Mouse (Mus musculus) liver (tissue): ENCODE measurements at regions not wholly inside any gene's neighbourhood (a gene's known extent, or its start where the extent isn't known, plus 50 kb on each side); places are given as distances from the start of the nearest gene placed in this dataset.

ENCODE experiments used
- DNase-seq: peaks from one replicate; pipeline ENCODE4 v3.0.0-alpha.2; 2020; ENCODE audit warnings: mixed read lengths

DNA sequence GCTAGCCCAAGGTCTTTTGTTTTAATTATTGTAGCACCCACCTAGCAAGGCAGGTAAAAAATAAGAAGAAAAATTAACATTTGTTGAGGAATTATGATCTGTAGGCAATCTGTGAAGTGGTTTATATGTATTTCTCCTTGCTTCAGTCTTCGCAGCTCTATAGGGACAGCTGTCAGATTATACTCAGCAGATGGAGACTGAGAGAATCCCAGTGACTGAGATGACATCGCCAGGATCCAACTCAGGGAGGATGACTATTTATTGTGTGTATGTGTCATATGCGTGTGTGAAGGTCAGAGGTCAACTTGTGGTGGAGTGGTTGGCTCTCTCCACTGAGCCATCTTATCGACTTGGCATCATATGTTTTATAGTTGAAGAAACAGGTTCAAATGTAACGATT lies 362.0 kb upstream of the Chd6 start:
- DNase-seq: no peak

DNA sequence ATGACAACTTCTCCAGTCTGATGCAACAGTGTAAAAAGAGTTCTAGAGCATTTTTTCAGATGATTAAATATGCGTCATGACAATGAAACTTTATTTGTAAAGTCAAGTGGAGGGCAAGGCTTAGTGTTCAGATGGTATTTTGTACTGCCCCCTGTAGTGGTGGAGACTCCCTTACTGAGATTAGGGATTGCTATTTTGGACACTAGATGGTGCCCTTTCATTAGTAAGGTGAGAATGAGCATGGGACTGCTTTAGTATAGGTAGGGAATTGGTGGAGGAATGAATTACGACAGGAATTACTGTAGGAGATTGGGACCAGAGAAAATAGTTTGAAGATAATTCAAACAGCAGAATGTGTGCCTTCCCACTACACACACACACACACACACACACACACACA lies 361.1 kb upstream of the Chd6 start:
- DNase-seq: no peak

DNA sequence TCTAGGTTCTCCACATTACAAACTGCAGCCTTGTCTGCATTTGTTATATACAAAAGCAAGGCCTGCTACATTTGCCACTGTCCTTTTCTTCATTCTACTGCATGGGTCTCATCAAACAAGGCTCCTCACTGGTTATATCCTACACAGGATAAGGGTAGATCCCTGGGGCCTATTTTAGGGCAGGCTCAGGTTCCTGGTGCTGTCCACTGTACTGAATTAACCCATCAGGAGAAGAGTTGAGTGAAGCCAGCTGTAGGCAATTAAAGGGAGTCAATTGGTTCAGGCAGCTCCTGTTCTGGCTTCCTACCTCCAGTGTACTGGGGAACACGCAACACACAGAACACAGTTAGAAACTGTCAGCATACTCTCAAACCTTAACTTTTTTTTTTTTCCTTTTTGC lies 358.2 kb upstream of the Chd6 start:
- DNase-seq: no peak

DNA sequence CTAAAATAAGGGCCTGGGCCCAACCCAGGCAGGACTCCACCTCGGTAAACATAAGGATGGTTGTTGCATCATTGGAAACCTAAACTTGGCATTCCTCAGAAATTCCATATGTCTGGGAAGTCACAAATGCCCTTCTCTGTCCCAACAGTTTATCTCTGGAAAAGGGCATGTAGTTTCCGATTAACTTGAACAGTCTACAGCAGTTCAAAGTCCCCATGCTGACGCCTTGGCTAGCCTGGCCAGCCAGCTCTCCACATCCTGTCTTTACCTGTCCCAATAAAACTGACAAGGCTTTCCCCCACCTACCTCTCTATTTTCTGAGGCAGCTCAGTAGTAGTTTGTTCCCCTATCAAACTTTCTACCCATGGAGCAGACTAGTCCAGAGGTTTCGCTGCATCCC lies 351.7 kb upstream of the Chd6 start:
- no peak for DNase-seq

DNA sequence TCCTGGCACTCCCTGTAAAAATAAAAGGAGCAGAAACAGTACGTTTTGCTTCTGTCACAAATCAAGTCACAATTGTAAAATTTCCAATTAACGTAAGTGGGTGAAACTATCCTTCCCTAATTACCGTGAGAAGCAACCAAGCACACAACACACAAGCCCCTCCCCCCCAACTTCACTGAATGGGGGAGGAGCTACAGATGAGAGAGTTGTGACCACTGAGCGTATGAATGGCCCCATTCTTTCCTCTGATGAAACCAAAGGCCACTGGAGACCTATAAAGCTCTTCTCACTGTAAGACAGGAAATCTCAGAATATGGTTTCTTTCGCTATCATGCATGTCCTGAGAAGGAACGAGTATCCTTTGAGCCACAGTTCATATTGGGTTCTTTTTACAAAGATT lies 345.6 kb upstream of the Chd6 start:
- no peak for DNase-seq

DNA sequence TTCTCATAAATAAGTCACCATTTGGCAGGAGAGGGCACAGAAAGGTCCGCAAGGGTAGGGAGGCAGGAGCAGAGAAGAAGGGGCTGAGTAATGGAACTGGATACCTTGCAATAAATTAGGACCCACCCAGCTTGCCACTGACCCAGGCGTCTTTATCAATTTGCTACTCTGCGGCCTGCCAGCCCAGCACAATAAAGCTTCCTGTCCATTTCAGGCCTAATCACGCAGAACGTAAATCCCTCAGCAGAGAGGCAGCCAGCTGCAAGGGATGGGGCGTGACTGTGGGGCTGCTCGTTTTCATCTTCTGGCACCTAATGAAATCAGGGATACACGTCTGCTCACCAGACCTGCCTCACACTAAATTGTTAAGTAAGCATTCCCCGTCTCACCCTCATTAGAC lies 324.9 kb upstream of the Chd6 start:
- DNase-seq: no peak

DNA sequence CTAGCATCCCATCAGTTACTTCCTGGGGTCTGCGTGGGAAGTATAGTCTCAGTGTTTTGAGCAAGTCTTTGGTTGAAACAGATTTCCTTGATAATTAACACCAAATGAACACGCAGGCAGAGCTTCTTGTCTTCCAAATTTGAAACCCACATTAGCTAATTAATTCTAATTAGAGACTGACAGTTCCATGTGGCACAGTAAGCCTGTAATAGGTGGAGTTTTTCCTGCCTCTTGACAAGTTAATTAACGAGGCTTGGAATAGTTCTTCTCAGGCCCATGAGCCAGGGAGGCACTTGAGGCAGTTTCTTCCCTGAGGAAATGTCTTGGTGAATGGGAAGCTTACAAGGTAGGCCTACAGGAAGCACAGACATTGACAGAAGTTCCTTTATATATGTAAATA lies 320.4 kb upstream of the Chd6 start:
- DNase-seq: no peak

DNA sequence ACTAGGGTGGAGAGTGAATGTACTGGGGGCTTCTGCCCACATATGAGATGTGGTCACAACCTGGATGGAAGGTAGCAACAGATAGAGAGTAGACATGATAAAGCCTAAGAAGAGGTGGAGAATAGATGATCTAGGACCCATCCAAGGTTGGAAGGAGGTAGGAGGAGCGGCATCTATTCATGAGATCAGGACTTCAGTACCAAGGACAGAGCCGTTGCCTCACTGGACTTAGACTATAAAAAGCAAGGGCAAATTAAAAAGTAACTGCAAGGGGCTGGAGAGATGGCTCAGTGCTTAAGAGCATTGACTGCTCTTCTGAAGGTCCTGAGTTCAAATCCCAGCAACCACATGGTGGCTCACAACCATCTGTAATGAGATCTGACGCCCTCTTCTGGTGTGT lies 316.7 kb upstream of the Chd6 start:
- DNase-seq: peak; percentile 7

DNA sequence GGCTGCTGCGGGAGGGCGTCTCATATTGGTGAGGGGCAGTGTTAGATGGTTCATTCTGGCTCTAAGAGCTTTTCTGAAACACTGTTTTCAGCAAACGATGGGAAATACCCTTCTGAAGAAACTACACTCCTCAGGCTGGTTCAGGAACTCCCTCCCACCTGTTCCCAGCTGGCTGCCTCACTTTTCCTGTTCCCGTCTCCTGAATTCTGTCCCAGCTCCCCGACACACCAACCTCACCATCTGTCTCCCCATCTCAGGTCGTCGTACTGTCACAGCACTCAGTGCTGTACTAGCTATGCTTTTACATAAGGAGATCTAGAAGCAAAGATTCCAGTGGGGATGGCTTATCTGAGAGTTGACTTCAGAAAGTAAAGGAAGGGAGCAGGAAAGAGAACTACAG lies 309.2 kb upstream of the Chd6 start:
- DNase-seq: no peak

DNA sequence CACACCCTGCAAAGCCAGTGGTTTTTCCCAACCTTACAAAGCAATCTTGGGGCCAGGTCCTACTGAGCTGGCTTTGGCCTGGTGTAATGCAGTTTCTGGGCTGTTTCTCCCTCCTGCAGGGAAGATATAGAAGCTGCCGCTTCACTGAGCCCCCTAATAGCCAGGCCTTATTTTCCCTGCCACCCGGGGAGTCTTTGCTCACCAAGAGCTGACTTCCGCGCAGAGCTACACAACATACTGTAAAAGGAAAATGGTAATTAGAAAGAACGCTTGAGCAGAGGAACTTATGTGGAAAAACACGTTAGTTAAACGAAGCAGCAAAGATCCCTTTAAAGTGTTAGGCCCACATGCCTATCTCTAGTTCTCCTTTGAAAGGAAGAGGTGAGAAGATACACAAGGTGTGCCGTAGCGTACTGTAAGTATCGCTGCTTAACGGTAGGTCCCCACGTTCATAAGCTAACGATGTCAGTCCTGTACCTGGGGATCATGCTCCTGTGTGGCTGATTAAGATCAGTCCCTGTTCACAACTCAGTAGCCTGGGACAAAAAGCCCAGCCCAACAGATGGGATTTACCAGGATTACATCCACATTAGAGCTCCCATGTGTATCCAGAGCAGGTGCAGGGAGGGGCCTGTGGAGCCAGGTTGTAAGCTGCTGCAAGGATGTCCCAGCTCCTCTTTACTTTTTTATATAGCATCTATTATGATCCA lies 307.5 kb upstream of the Chd6 start:
- no peak for DNase-seq

DNA sequence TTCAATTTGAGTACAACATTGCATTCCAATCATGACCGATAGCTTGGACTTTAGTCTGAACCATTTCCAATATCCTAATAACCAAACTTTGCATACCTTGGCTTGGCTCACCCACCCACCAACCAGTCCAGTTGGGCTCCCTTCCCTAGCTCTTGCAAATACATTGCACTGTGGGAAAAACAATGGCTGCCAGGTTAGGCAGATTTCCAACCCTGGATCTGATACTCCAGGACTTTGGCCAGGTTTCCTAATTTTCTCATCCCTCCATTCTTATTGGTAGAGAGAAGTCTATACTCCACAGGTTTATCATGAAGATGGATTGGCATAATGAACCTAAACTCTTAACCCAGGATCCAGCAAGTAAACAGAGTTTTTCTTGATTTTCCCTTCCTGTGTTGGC lies 299.4 kb upstream of the Chd6 start:
- no peak for DNase-seq

DNA sequence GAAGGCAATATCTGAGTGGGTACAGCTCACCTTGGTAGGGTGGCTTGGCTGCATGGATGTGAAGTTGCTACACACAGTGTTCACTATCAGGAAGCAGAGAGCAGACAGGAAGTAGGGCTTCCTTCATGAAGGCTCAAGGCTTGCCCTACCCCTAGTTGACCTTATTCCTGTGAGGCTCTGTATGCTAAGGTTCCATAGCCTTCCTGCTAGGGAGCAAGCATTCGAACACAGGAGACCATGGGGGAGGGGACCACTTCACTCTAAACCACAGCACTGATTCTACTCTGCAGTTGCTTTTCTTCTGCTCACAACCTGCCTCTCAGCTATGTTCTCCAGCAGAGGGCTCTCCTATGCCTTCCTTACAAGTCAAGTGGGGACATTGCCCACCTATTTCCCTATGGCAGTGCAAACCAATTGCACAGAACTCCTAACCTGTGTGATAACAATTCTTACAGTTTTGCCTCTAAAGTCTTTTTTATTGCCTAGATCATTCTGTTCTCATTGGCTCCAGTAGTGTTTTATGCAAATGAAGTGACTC lies 297.0 kb upstream of the Chd6 start:
- no peak for DNase-seq

DNA sequence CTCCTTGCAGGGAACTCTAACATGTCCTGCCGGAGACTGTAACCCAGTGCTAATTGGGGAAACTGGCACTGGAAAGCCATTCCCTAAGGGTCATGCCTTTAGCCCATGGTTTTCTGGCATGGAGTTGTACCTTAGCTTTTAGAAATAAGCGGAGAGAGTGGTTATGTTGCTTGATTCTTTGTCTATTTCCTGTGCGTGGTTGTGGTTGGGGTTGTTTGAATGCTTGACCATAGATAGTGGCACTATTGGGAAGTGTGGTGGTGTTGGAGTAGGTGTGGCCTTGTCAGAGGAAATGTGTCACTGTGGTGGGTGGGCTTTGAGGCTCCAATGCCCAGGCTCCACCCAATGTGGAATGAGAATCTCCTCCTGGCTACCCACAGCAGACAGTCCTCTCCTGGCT lies 289.2 kb upstream of the Chd6 start:
- DNase-seq: no peak

DNA sequence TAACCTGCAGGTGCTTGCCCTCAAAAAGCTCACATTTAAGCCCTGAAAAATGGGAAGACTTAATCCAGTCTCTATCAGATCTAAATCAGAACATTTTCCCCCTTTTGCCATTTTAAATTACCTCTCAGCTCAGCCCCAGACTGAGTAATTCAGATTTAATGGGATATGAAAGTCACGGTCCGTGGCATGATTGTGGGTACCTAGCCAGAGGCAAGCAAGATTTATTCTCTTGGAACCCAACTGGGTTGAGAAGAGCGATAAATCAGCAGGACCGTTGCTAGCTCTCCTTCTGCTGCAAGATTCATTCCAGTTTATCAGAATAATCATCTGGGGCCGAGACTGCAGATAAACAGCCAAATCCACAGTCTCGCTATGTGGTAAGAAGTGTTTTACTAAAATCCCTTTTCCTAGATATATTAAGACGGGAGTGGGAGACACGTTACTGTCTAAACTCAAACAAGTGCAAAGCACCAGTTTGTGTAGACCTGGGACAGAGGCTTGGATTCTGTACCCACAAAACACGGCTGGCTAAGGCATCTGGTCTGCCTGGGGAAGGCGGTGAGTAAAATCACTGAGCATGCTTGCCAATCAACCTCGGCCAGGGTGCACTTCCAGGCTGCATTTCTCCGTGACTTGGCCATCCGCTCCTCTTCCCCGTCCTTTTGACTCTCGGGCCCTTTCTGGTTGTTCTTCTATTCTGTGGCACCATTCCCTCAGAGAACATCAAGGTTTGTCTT lies 282.2 kb upstream of the Chd6 start:
- DNase-seq: no peak

DNA sequence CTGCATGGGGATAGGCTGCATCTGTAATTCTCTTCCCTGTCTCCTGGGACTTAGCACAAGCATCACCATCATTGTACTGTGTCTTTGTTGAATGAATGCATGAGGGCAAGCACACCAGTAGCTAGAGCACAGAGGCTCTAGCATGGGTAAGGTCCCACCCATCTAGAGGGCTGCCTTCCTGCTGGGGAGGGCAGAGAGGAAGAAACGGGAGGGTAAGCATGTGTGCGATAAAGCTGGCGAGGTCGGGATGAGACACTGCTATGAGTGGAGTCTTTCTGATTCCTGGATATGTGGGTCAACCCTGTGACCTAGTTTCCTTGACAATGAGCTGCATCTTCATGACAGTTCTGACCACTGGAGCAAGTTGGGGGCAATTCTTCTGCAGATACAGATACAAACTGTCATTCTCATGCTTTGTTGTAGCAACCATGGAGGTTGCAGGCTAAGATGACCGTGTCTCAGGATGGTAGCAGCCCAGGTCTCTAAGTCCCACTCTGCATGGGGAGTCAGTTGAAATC lies 280.5 kb upstream of the Chd6 start:
- DNase-seq: no peak

DNA sequence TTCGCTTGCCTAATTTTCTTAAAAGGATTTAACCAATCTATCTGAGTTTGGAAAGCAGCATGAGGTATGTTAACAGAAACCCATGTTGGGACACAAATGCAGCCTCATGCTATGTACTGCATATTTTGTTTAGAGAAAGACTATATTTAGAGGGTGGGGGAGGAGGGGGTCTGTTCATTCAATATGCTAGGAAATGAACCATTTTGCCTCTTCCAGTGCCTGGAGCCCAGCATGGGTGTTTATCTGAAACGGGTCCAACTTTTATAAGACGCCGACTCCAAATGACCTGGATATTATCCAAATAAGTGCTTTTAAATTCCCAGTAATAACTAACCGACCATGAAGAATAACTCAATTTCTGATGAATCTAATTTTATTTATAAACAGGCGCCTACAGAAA lies 278.2 kb upstream of the Chd6 start:
- no peak for DNase-seq

DNA sequence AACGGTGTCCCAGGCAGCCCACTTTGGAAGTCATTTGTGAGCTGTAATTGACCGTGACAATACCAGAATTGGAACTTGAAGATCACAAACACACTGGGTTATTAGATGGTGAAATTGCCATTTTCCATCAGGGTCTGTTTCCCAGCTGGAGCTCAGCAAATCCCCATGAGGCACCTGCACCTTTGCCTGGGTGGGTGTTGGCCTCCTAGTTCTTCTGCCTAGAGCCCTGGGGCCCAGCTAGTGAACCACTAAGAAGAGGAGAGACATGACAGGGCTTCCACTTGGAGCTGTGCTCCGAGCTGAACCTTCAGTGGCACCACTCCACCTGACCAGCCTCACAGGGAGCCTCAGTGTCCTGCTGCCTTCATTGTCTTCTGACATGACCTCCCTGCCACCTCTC lies 273.5 kb upstream of the Chd6 start:
- no peak for DNase-seq

DNA sequence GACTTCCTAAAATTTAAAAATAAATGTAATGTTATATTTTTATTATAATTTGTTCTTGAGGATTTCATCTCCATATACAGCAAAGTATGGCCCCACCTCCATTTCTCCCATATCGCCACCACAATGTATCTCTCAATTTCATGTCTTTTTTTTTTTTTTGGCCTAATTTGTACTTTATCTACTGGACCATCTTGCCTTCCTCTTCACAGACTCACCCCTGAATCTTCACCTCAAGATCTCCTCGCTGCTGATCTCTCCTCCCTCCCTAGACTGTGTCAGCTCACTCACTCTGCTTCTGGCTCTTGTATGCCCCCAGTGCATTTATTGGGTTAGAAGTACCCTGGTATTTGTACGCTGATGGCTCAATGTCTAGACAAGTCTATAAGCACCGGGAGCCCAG lies 269.4 kb upstream of the Chd6 start:
- no peak for DNase-seq

DNA sequence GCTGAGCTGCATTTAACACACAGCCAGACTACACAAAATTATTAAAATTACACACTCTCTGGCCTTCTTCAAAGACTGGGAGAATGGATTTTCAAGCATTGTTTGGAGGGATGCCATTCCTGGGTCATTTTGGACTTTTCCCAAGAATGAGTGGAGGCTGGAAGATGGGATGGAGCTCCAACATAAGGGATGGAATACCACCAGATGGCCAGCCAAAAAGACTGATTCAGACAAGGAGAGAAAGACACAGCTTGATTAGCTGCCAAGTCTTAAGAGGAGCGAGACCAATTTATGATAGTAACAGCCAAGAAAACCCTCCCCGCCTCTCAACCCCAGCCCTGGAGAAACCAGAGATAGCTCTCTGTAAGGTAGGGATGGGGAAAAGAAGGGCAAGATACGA lies 253.4 kb upstream of the Chd6 start:
- DNase-seq: no peak

DNA sequence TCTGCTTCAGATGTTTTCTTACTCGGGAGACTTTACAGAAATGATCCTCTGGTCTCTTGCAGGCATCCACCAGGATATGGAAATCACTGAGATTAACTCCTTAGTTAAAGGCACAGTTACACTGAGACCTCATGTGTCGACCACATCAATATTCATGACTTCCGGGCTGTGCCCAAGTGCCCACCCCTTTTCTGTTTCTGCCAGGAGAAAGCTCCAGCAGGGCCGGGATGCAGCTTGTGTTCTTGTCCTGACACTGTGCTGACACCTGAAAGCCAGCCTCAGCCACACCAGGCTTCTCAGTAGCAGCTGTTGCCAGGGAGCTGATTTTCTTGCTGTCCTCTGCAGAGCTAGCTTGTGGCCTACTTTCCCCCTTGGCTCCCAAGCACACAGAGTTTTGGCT lies 240.2 kb upstream of the Chd6 start:
- no peak for DNase-seq

DNA sequence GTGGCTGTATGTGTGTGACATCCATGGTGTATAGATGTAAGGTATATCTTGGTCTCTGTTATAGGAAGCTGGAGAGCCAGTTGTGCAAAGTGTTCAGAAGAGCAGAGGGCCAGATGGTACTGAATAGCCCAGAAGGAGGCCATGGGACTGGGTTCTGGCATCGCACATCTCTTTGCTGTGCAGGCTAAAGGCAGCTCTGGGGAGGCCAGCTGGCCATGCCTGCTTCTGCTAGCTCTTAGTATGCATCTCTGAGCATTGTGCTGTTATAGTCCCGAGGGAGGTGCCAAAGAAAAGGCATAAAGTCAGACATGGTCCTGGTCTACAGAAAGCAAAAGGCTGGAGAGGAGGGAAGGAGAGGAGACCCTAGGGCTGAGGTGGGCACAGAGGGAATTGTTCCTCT lies 235.1 kb upstream of the Chd6 start:
- DNase-seq: no peak

DNA sequence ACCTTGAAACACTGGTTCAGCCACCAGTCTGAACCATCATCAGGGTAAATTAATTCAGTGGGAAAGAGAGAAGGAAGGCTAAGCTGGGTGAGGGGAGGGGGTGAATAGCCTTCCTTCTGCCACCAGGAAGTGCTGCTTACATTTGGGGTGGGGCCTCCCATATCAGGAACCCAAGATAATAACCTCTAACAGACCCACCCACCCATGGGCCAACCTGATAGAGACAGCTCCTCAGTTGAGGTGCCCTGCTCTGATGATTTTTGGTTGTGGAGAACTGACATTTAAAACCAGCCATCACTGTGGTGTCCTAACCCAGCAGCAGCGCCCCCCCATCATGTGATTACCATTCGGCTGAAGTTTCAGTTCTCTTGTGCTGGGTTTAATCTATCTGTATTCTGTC lies 233.8 kb upstream of the Chd6 start:
- peak; percentile 56 for DNase-seq

DNA sequence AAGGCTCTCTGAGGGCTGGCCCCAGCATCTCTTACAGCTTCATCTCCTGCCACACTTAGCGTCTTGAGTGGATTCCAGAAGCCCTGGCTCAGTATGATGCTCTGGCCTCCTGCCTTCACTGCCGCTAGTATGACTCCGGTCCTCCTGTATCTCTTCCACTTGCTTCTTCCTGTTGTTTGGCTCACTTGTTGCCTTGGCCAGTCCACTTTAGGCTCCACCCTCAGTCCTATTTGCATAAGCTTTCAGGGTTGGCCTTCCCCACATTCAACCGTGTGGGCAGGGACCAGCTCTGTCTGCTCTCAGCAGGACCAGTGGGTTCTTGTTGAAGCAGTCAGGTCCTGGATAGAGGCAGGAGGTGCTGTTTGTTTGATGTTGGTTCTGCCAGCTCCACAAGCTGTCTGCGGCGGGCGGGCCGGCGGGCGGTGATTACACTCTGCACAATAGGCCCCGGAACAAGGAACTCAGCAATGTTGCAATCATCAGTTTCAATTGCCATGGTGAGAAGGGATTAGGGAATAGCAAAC lies 232.6 kb upstream of the Chd6 start:
- peak; percentile 71 for DNase-seq

DNA sequence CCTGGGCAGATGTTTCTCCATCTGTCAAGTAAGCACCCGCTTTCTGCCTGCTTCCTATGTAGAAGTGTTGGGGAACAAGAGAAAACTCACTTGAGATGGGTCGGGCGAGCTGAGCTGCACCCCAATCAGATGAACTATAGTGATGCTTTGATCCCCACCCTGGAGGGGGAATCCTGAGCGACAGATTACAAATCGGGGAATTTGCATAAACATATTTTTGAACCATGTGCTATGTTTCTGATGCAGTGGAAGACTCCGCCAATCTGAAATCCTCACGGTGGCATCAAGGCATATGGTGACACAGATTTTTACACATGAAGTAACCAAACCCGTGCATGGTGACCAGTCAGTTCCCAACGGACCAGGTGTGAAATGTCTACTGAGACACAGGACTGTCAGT lies 231.4 kb upstream of the Chd6 start:
- DNase-seq: no peak
